Mouse (Mus musculus) C2C12 (cell line): ENCODE measurements at regions not wholly inside any gene's neighbourhood (a gene's known extent, or its start where the extent isn't known, plus 50 kb on each side); places are given as distances from the start of the nearest gene placed in this dataset.

Experiments used
- CTCF ChIP-seq: IDR thresholded peaks from one replicate; pipeline ENCODE4 v1.5.1; 2011; ENCODE audit not compliant: control insufficient read depth, insufficient read depth, insufficient read length
- MAX ChIP-seq: IDR thresholded peaks from one replicate; pipeline ENCODE4 v1.6.1; 2011; ENCODE audit warnings: mild to moderate bottlenecking, control low read depth
- MYOD1 ChIP-seq: IDR thresholded peaks from one replicate; pipeline ENCODE4 v1.6.1; 2011; ENCODE audit warnings: low read depth; ENCODE audit not compliant: control insufficient read depth, insufficient read length
- USF1 ChIP-seq: IDR thresholded peaks from one replicate; pipeline ENCODE4 v1.6.1; 2011; ENCODE audit warnings: low read depth, mild to moderate bottlenecking, control low read depth, moderate library complexity

DNA sequence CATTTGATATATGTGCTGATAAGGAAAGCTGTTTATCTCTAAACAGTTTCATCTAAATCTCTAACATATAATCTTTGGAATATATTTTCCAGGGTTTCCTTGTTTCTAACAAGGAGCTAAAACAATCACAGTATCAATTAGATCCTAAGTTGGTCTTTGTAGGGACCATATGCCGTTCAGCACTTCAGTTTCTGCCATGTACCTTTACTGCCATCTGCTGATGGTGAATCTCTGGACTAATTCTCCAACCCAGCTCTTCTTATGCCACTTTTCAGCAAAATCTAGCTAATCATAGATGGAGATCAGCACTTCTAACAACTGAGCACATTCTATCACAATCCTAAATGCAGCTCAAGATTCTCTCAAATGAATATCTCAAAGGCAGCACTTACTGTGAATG, 370.5 kb downstream of the Phf3 start:
- TF ChIP-seq CTCF = no peak
- TF ChIP-seq MAX = no peak
- no peak for TF ChIP-seq USF1
- no peak for TF ChIP-seq MYOD1
